Mouse (Mus musculus): ENCODE data around the gene Ncoa6. TPM values are rescaled to one million over a fixed set of nuclear protein-coding genes. Genes with fewer than 3 reads are reported as not detected.

Ncoa6 gene
- polyA plus RNA-seq (2014; fragmentation: Illumina TruSeq; extraction: RNeasy Lipid Tissue Mini Kit (QIAGEN cat#74804); ENCODE audit: low read depth, low replicate concordance): 18.3 TPM

DNA sequence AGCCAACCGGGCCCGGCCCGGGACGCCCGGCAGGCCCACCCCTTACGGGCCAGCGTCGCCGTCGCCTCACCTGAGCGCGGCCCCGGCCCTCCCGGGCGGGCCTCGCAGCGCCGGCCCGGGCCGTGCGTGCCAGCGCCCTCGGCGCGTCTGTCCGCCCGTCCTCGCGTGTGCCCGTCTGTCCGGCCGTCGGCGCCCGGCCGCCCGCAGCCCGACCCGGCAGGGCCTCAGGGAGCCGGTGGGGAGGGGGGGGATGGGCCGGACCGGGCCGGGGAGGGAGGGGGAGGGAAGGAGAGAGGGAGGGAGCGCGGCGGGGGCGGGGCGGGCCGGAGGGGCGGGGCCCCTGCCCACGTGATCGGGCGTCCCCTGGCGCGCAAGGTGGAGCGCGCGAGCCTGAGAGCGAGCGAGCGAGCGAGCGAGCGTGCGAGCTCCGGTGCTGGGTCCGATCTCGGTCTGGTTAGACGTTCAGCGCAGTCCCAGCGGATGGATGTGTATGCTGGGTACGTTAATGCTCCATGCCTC is at the start of gene Ncoa6:
Gene Ncoa6 (minus strand): TSS at position 325 of the 519 bp plus-strand sequence.

DNA sequence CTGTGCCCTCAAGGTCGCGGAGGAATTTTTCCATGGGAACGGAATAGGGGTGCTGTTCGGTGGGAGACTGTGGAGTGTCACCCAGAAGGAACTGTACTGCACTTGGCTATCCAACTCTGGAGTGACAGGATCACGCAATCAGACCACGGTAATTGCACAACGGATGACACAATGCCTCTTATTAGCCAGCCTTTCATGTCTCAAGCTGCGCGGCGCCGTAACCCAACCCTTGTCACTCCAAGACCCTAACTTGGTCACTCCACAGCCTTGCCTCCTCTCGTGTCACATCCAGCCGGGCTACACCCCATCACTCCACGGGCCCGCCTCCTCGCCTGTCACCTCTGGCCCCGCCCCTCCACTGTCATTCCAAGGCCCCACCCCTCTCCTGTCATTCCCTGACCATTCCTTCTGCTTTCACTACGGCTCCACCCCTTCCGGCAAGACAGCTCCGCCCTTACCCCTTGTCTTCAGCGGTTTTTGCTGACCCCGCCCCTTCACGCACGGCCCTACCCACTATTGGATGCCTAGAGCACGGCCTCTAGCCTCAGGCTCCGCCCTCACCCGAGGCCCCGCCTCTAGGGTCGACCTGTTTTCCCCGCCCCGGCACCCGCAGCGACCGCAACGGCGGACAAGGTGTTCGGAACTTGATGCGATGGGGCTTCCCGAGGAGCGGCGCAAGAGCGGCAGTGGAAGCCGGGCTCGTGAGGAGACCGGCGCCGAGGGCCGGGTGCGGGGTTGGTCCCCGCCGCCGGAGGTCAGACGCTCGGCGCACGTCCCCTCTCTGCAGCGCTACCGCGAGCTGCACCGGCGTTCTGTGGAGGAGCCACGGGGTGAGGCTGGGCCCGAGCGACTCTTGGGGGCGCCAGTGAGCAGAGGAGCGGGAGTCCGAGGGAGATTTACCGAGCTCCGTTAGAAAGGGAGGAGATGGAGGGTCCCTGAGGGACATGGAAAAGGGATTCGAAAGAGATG is 44.0 kb upstream of the Ncoa6 start, which contains the start of the genes Acss2 and Ggt7:
Gene Acss2 (plus strand): TSS at position 494 of the 969 bp plus-strand sequence.
Gene Ggt7 (minus strand): TSS at position 783 of the 969 bp plus-strand sequence.

DNA sequence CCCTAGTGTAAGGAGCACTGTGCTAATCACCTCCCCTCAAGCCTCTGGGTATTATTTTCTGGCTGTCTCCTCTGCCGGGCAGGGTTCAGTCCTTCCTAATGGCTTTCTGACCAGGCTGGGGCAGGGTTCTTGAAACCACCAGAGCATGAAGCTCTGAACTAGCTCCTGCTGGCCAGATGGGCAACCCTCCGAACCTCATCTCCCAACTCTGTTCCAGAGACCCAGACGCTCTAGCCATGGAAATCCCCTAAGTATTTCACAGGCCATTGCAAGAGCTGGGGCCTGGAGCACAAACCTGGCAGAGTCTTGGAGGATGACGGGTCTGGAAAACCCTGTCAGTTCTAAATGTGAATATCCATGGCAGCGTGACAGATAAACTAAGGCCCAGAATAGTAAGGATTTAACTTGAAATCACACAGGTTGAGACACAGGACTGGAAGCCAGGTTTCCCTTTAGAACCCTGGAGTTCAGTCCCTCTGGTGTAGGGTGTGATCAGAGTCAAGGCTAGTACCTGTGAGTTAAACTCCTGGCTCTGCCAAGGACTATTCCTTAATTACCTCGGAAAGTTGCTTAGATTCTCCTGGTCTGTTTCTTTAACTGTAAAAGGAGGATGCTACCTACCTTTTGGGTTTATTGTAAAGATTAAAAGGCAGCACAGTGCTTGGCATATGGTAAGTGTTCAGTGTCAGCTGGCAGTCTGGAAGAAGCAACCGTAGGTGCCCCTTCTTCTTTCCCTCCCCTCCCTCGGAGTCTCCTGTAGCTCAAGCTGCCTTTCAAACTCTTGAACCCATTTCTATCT is 93.2 kb downstream of the Ncoa6 start, which contains the start of gene Trp53inp2:
Gene Trp53inp2 (plus strand): TSS at position 799 of the 799 bp plus-strand sequence.

DNA sequence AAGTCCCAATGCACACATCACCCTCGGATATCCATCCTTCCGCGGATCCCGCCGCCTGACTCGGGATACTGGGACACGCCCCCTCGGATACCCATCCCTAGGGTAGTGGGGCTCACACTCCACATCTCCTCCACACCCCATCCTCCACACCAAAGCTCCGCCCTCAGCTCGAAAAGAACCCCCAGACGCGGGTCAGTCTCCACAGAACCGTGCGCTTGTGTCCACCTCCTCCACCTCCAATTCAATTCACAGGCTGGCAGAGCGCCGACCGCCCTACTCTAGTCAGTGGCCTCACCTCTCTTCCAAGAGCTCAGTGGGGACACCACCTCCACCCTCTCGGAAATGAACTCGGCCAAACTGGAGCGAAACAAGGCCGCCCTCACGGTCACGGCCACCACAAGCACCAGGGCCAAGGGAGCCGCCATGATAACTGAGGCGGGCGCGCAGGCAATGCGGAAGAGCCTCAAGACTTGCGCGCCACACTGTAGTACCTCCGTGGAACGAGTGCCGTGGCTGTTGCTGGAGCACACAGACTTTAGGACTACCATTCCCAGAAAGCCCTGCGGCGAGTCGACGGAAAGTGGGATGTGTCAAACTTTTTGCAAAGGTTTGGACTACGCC is 116.6 kb downstream of the Ncoa6 start, which contains the start of gene Pigu:
Gene Pigu (minus strand): TSS at position 460 of the 621 bp plus-strand sequence.

Other genes starting within 250 kb of the Ncoa6 start
- gene Dynlrb1, start 237.4 kb downstream of the Ncoa6 start, polyA plus RNA-seq (2014; fragmentation: Illumina TruSeq; extraction: RNeasy Lipid Tissue Mini Kit (QIAGEN cat#74804); ENCODE audit: low read depth, low replicate concordance): 246 TPM
- 905 TPM for gene Map1lc3a, start 197.6 kb downstream of the Ncoa6 start, polyA plus RNA-seq (2014; fragmentation: Illumina TruSeq; extraction: RNeasy Lipid Tissue Mini Kit (QIAGEN cat#74804); ENCODE audit: low read depth, low replicate concordance)
- 37.9 TPM for gene Pigu, start 116.5 kb downstream of the Ncoa6 start, polyA plus RNA-seq (2014; fragmentation: Illumina TruSeq; extraction: RNeasy Lipid Tissue Mini Kit (QIAGEN cat#74804); ENCODE audit: low read depth, low replicate concordance)
- gene Trp53inp2, start 92.8 kb downstream of the Ncoa6 start, polyA plus RNA-seq (2014; fragmentation: Illumina TruSeq; extraction: RNeasy Lipid Tissue Mini Kit (QIAGEN cat#74804); ENCODE audit: low read depth, low replicate concordance): 449 TPM
- 38.2 TPM for gene Acss2, start 44.1 kb upstream of the Ncoa6 start, polyA plus RNA-seq (2014; fragmentation: Illumina TruSeq; extraction: RNeasy Lipid Tissue Mini Kit (QIAGEN cat#74804); ENCODE audit: low read depth, low replicate concordance)
- 1.6 TPM for gene Ggt7, start 44.3 kb upstream of the Ncoa6 start, polyA plus RNA-seq (2014; fragmentation: Illumina TruSeq; extraction: RNeasy Lipid Tissue Mini Kit (QIAGEN cat#74804); ENCODE audit: low read depth, low replicate concordance)
- 15.9 TPM for gene Gss, start 118.9 kb upstream of the Ncoa6 start, polyA plus RNA-seq (2014; fragmentation: Illumina TruSeq; extraction: RNeasy Lipid Tissue Mini Kit (QIAGEN cat#74804); ENCODE audit: low read depth, low replicate concordance)
- gene Myh7b, start 137.3 kb upstream of the Ncoa6 start, polyA plus RNA-seq (2014; fragmentation: Illumina TruSeq; extraction: RNeasy Lipid Tissue Mini Kit (QIAGEN cat#74804); ENCODE audit: low read depth, low replicate concordance): 81.8 TPM
- 92.4 TPM for gene Trpc4ap, start 218.5 kb upstream of the Ncoa6 start, polyA plus RNA-seq (2014; fragmentation: Illumina TruSeq; extraction: RNeasy Lipid Tissue Mini Kit (QIAGEN cat#74804); ENCODE audit: low read depth, low replicate concordance)

Measured in heart, adult 10 weeks (tissue).